Mouse (Mus musculus) midbrain, embryonic 14.5 days (tissue): Measurements from ENCODE around the gene Zdhhc12. TPM values are rescaled to one million over a fixed set of nuclear protein-coding genes. Genes with fewer than 3 reads are reported as not detected.
"Not testable (repeated sequence)": the region's sequence is repeated elsewhere in the genome, so short reads cannot be mapped to it uniquely, and the experiment has no call there.

ENCODE experiments used
- ATAC-seq: fragments of 200-750 bp; cut with Nextera tagmentation; 2 replicates; pipeline ENCODE4 v1.8.0; 2017; ENCODE audit warnings: moderate number of reproducible peaks, moderate library complexity; ENCODE audit not compliant: low FRiP score, low TSS enrichment
- DNase-seq: peaks from one replicate; pipeline ENCODE4 v3.0.0-alpha.2; 2015
- H3K27ac ChIP-seq: fragments of 300-500 bp; sonication (generic); replicated peaks from 2 replicates; pipeline ENCODE4 v1.5.1; 2014; ENCODE audit warnings: mild to moderate bottlenecking, low read depth, low read length, moderate library complexity
- H3K27me3 ChIP-seq: fragments of 300-500 bp; sonication (generic); 2 replicates; pipeline ENCODE4 v1.6.1; 2014; ENCODE audit warnings: low read length, control low read depth, mixed read lengths; ENCODE audit not compliant: control insufficient read depth, insufficient read depth
- H3K36me3 ChIP-seq: fragments of 300-500 bp; sonication (generic); 2 replicates; pipeline ENCODE4 v1.6.1; 2014; ENCODE audit warnings: low read length, control low read depth; ENCODE audit not compliant: control insufficient read depth, insufficient read depth
- H3K4me1 ChIP-seq: fragments of 300-500 bp; sonication (generic); 2 replicates; pipeline ENCODE4 v1.6.1; 2014; ENCODE audit warnings: mild to moderate bottlenecking, antibody characterized with exemption, low read length, control low read depth; ENCODE audit not compliant: control insufficient read depth, insufficient read depth
- H3K4me2 ChIP-seq: fragments of 300-500 bp; sonication (generic); 2 replicates; pipeline ENCODE4 v1.6.1; 2014; ENCODE audit warnings: mild to moderate bottlenecking, low read length, moderate library complexity
- H3K4me3 ChIP-seq: fragments of 300-500 bp; sonication (generic); replicated peaks from 2 replicates; pipeline ENCODE4 v1.5.1; 2014; ENCODE audit warnings: low read depth, low read length
- H3K9ac ChIP-seq: fragments of 300-500 bp; sonication (generic); replicated peaks from 2 replicates; pipeline ENCODE4 v1.6.1; 2014; ENCODE audit warnings: mild to moderate bottlenecking, low read length, moderate library complexity
- H3K9me3 ChIP-seq: fragments of 300-500 bp; sonication (generic); 2 replicates; pipeline ENCODE4 v1.6.1; 2016; ENCODE audit warnings: low read length, control low read depth, mixed read lengths; ENCODE audit not compliant: control insufficient read depth
- WGBS: fragments of 180-500 bp; shearing (Covaris S2); extraction: QIAGEN DNeasy Blood & Tissue Kit; methylation state at CpG from one replicate; pipeline ENCODE4 v1.1.7; 2014; 5-methylcytosine and 5-hydroxymethylcytosine counted together
- polyA plus RNA-seq: library from polyadenylated mRNA; unstranded; fragments of >200 nt; fragmentation: Nextera tagmentation; extraction: Ambion mirVana; gene quantifications from 2 replicates; pipeline ENCODE4 v1.2.1, GENCODE M21; 2014

Gene Zdhhc12
- polyA plus RNA-seq, result 17.6 and 18.7 TPM in 2 replicates

GRCm38 (mm10) chr2:30093471-30094207 lies at the start of gene Zdhhc12:
Gene Zdhhc12, minus strand, starts transcription at chr2:30093648.
- Histone ChIP-seq H3K27me3 (no peaks in the 10 kb centered on the region), H3K4me2 (peak within 1 kb of the TSS; percentile 84), H3K9me3 (no peaks in the 10 kb centered on the region), H3K4me1 (peaks cover 10% of the 10 kb centered on the region), H3K36me3 (peaks cover 22% of the 10 kb centered on the region), H3K9ac (peak within 1 kb of the TSS; percentile 49), H3K4me3 (peak within 1 kb of the TSS; percentile 56), H3K27ac (0 out of 2 replicates have a peak within 1 kb of the TSS, but pooled peaks have one; percentile 32)
- under 1% methylated on average over 51 of the region's 51 CpGs for WGBS
- ATAC-seq, result peak; percentile 95
- peak; percentile 92 for DNase-seq

GRCm38 (mm10) chr2:30140021-30140420 lies 46.6 kb upstream of the Zdhhc12 start:
- 92% methylated on average over 4 of the region's 4 CpGs for WGBS
- H3K4me3 ChIP-seq, DNase-seq, H3K4me2 ChIP-seq, ATAC-seq, H3K27me3 ChIP-seq, H3K9me3 ChIP-seq, H3K9ac ChIP-seq, H3K4me1 ChIP-seq, H3K27ac ChIP-seq: not testable (repeated sequence)
- peaks cover 78% of the 10 kb centered on the region for H3K36me3 ChIP-seq

- Histone ChIP-seq H3K9ac (no peak overlapping the region), H3K4me2 (no peak overlapping the region), H3K9me3 (no peaks in the 10 kb centered on the region), H3K36me3 (peaks cover 42% of the 10 kb centered on the region), H3K27ac (no peak overlapping the region), H3K4me1 (peaks cover 14% of the 10 kb centered on the region), H3K27me3 (no peaks in the 10 kb centered on the region), H3K4me3 (no peak overlapping the region)
- DNase-seq (no peak), ATAC-seq (no peak)
- 95% methylated on average over 10 of the region's 10 CpGs for WGBS
Measured at GRCm38 (mm10) chr2:30136458-30136857, 43.0 kb upstream of the Zdhhc12 start.

GRCm38 (mm10) chr2:30134928-30135620 lies 41.6 kb upstream of the Zdhhc12 start:
- no peak overlapping the region for H3K27ac ChIP-seq
- H3K9ac ChIP-seq, result peak overlapping the region; percentile 70; the same call in 1 of the 2 replicates
- no peaks in the 10 kb centered on the region for H3K9me3 ChIP-seq
- peak overlapping the region; percentile 68 for H3K4me2 ChIP-seq
- H3K4me3 ChIP-seq, result peak overlapping the region; percentile 75
- H3K4me1 ChIP-seq, result peaks cover 14% of the 10 kb centered on the region
- no peaks in the 10 kb centered on the region for H3K27me3 ChIP-seq
- WGBS, result 57% methylated on average over 10 of the region's 10 CpGs
- no peak for ATAC-seq
- no peak for DNase-seq
- peaks cover 28% of the 10 kb centered on the region for H3K36me3 ChIP-seq

- ATAC-seq, result no peak
- H3K4me1 ChIP-seq, result peaks cover 14% of the 10 kb centered on the region
- peak overlapping the region; percentile 75 for H3K4me3 ChIP-seq
- H3K9me3 ChIP-seq, result no peaks in the 10 kb centered on the region
- H3K27ac ChIP-seq, result peak overlapping the region; percentile 66; the same call in 1 of the 2 replicates
- 29% methylated on average over 6 of the region's 6 CpGs for WGBS
- DNase-seq, result no peak
- H3K4me2 ChIP-seq, result peak overlapping the region; percentile 68
- H3K27me3 ChIP-seq, result no peaks in the 10 kb centered on the region
- peak overlapping the region; percentile 70 for H3K9ac ChIP-seq
- peaks cover 26% of the 10 kb centered on the region for H3K36me3 ChIP-seq
Measured at GRCm38 (mm10) chr2:30134378-30134711, 40.9 kb upstream of the Zdhhc12 start.

- no peaks in the 10 kb centered on the region for H3K9me3 ChIP-seq
- peak within 1 kb of the TSS; percentile 70 for H3K9ac ChIP-seq
Measured at GRCm38 (mm10) chr2:30133613-30134377, 40.3 kb upstream of the Zdhhc12 start, which contains the start of gene Tbc1d13. Gene Tbc1d13, plus strand, starts transcription at chr2:30133746.

GRCm38 (mm10) chr2:30132801-30133612 lies 39.6 kb upstream of the Zdhhc12 start:
- Histone ChIP-seq H3K9ac (peak overlapping the region; percentile 70; the same call in 1 of the 2 replicates), H3K9me3 (no peaks in the 10 kb centered on the region), H3K4me1 (peaks cover 14% of the 10 kb centered on the region), H3K4me2 (peak overlapping the region; percentile 68), H3K4me3 (peak overlapping the region; percentile 75), H3K27me3 (no peaks in the 10 kb centered on the region), H3K27ac (peak overlapping the region; percentile 63; the same call in 1 of the 2 replicates), H3K36me3 (peaks cover 19% of the 10 kb centered on the region)
- DNase-seq (no peak), ATAC-seq (no peak)
- WGBS, result 22% methylated on average over 16 of the region's 16 CpGs

More at GRCm38 (mm10) chr2:30133613-30134377, 40.3 kb upstream of the Zdhhc12 start, which contains the start of gene Tbc1d13:
- H3K4me1 ChIP-seq, result peaks cover 14% of the 10 kb centered on the region
- ATAC-seq, result peak; percentile 93
- H3K4me3 ChIP-seq, result peak within 1 kb of the TSS; percentile 75
- WGBS, result under 1% methylated on average over 46 of the region's 46 CpGs
- peak; percentile 97 for DNase-seq
- no peaks in the 10 kb centered on the region for H3K27me3 ChIP-seq
- peak within 1 kb of the TSS; percentile 66 for H3K27ac ChIP-seq
- peaks cover 23% of the 10 kb centered on the region for H3K36me3 ChIP-seq
- H3K4me2 ChIP-seq, result peak within 1 kb of the TSS; percentile 68

- H3K36me3 ChIP-seq, H3K4me2 ChIP-seq, H3K4me3 ChIP-seq, H3K27me3 ChIP-seq, H3K9me3 ChIP-seq, H3K9ac ChIP-seq, H3K27ac ChIP-seq, ATAC-seq, DNase-seq: not testable (repeated sequence)
- H3K4me1 ChIP-seq, result peaks cover 14% of the 10 kb centered on the region
- 61% methylated on average over 5 of the region's 5 CpGs for WGBS
Measured at GRCm38 (mm10) chr2:30131240-30131639, 37.8 kb upstream of the Zdhhc12 start.
